Mouse (Mus musculus): ENCODE data around the gene Apoc1. TPM values are rescaled to one million over a fixed set of nuclear protein-coding genes. Genes with fewer than 3 reads are reported as not detected.

Gene Apoc1
- polyA plus RNA-seq, 1 experiment: 17.3 TPM

- Histone ChIP-seq H3K36me3 (ENCODE audit: control insufficient read depth, insufficient read depth, low read length) (no peaks in the 10 kb centered on the region), H3K4me3 (ENCODE audit: control insufficient read depth, low read depth, low read length) (no peak overlapping the region), H3K4me1 (ENCODE audit: control insufficient read depth, insufficient read depth, low read length) (no peaks in the 10 kb centered on the region), H3K27me3 (ENCODE audit: control insufficient read depth, insufficient read depth, low read length) (no peaks in the 10 kb centered on the region), H3K27ac (ENCODE audit: control insufficient read depth, insufficient read depth, low read depth, low read length) (no peak overlapping the region)
- TF ChIP-seq CTCF (IDR thresholded peaks at IDR 0.05; ENCODE audit: control insufficient read depth, insufficient read depth, insufficient replicate concordance, low read depth, low read length) (no peak), POLR2A (IDR thresholded peaks at IDR 0.05; ENCODE audit: control insufficient read depth, low read depth, low read length) (no peak)
Measured at GRCm38 (mm10) chr7:19726541-19726940, 34.1 kb upstream of the Apoc1 start.

- no peaks in the 10 kb centered on the region for H3K36me3 ChIP-seq (ENCODE audit: control insufficient read depth, insufficient read depth, low read length)
- no peak for TF ChIP-seq POLR2A (IDR thresholded peaks at IDR 0.05; ENCODE audit: control insufficient read depth, low read depth, low read length)
- no peak for TF ChIP-seq CTCF (IDR thresholded peaks at IDR 0.05; ENCODE audit: control insufficient read depth, insufficient read depth, insufficient replicate concordance, low read depth, low read length)
- H3K27me3 ChIP-seq (ENCODE audit: control insufficient read depth, insufficient read depth, low read length): no peaks in the 10 kb centered on the region
- H3K4me3 ChIP-seq (ENCODE audit: control insufficient read depth, low read depth, low read length): no peak overlapping the region
- no peaks in the 10 kb centered on the region for H3K4me1 ChIP-seq (ENCODE audit: control insufficient read depth, insufficient read depth, low read length)
- no peak overlapping the region for H3K27ac ChIP-seq (ENCODE audit: control insufficient read depth, insufficient read depth, low read depth, low read length)
Measured at GRCm38 (mm10) chr7:19724167-19724566, 31.7 kb upstream of the Apoc1 start.

GRCm38 (mm10) chr7:19722754-19723195 is 30.3 kb upstream of the Apoc1 start:
- no peak for TF ChIP-seq POLR2A (IDR thresholded peaks at IDR 0.05; ENCODE audit: control insufficient read depth, low read depth, low read length)
- Histone ChIP-seq H3K36me3 (ENCODE audit: control insufficient read depth, insufficient read depth, low read length) (no peaks in the 10 kb centered on the region), H3K4me1 (ENCODE audit: control insufficient read depth, insufficient read depth, low read length) (no peaks in the 10 kb centered on the region), H3K27me3 (ENCODE audit: control insufficient read depth, insufficient read depth, low read length) (no peaks in the 10 kb centered on the region), H3K27ac (ENCODE audit: control insufficient read depth, insufficient read depth, low read depth, low read length) (no peak overlapping the region), H3K4me3 (ENCODE audit: control insufficient read depth, low read depth, low read length) (no peak overlapping the region)

GRCm38 (mm10) chr7:19719200-19719599 is 26.7 kb upstream of the Apoc1 start:
- no peaks in the 10 kb centered on the region for H3K36me3 ChIP-seq (ENCODE audit: control insufficient read depth, insufficient read depth, low read length)

DNA sequence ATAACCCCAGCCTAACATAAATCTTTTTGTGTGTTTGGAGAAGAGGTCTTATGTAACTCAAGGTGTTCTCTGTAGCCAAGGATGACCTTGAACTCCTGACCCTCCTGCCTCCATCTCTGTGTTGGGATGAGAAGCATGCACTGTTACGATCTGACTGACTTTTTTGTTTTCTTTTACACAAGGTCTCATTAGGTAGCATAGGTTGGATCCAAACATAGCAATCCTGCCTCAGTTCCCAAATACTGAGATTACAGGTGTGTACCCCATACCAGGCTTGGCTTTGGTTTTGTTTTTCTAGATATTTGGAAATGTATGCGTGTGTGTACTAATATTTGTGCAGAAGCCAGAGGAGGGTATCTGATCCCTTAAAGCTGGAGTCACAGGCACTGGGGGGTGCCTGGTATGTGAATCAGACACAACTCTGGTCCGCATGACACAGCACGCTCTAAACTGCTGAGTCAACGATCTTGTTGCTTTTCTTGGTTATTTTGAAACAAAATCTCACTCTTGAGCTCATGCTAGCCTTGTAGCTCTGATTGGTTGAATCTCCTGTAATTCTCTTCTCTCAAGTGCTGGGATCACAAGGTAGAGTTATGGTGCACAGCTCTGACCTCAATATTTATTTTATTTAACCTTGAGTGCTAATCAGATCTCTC is 26.0 kb upstream of the Apoc1 start:
- no peaks in the 10 kb centered on the region for H3K27me3 ChIP-seq (ENCODE audit: control insufficient read depth, insufficient read depth, low read length)
- TF ChIP-seq CTCF (IDR thresholded peaks at IDR 0.05; ENCODE audit: control insufficient read depth, insufficient read depth, insufficient replicate concordance, low read depth, low read length) (no peak), POLR2A (IDR thresholded peaks at IDR 0.05; ENCODE audit: control insufficient read depth, low read depth, low read length) (no peak)
- no peaks in the 10 kb centered on the region for H3K36me3 ChIP-seq (ENCODE audit: control insufficient read depth, insufficient read depth, low read length)
- H3K4me3 ChIP-seq (ENCODE audit: control insufficient read depth, low read depth, low read length): no peak overlapping the region
- H3K4me1 ChIP-seq (ENCODE audit: control insufficient read depth, insufficient read depth, low read length): no peaks in the 10 kb centered on the region; the same call in none of the 2 replicates
- H3K27ac ChIP-seq (ENCODE audit: control insufficient read depth, insufficient read depth, low read depth, low read length): no peak overlapping the region

More at GRCm38 (mm10) chr7:19719200-19719599, 26.7 kb upstream of the Apoc1 start:
- TF ChIP-seq CTCF (IDR thresholded peaks at IDR 0.05; ENCODE audit: control insufficient read depth, insufficient read depth, insufficient replicate concordance, low read depth, low read length) (no peak), POLR2A (IDR thresholded peaks at IDR 0.05; ENCODE audit: control insufficient read depth, low read depth, low read length) (no peak)
- no peaks in the 10 kb centered on the region for H3K27me3 ChIP-seq (ENCODE audit: control insufficient read depth, insufficient read depth, low read length)
- no peak overlapping the region for H3K27ac ChIP-seq (ENCODE audit: control insufficient read depth, insufficient read depth, low read depth, low read length)
- H3K4me3 ChIP-seq (ENCODE audit: control insufficient read depth, low read depth, low read length): no peak overlapping the region
- no peaks in the 10 kb centered on the region; the same call in 1 of the 2 replicates for H3K4me1 ChIP-seq (ENCODE audit: control insufficient read depth, insufficient read depth, low read length)

DNA sequence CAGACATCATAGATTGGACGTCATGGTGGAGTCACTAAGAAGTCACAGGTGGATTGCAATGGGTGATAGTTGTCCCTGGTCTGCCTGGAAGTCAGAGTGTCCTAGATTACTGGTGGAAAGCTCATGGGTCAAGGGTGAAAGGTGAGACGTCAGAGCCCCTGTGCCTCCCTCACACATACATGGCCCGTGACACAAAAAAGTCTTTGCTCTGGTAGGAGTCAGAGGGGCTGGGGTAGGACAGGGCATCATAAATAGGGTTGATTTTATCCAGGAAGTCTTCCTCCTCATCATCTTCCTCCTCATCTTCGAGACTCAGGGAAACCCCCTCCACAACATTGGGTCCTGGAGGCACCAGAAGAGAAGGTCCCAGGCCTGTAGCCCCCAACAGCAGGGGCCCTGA is 24.9 kb upstream of the Apoc1 start:
- Histone ChIP-seq H3K27me3 (ENCODE audit: control insufficient read depth, insufficient read depth, low read length) (no peaks in the 10 kb centered on the region), H3K4me3 (ENCODE audit: control insufficient read depth, low read depth, low read length) (no peak overlapping the region), H3K36me3 (ENCODE audit: control insufficient read depth, insufficient read depth, low read length) (no peaks in the 10 kb centered on the region; the same call in 1 of the 2 replicates), H3K4me1 (ENCODE audit: control insufficient read depth, insufficient read depth, low read length) (no peaks in the 10 kb centered on the region; the same call in none of the 2 replicates), H3K27ac (ENCODE audit: control insufficient read depth, insufficient read depth, low read depth, low read length) (no peak overlapping the region)
- no peak for TF ChIP-seq POLR2A (IDR thresholded peaks at IDR 0.05; ENCODE audit: control insufficient read depth, low read depth, low read length)

GRCm38 (mm10) chr7:19716822-19717221 is 24.4 kb upstream of the Apoc1 start:
- Histone ChIP-seq H3K4me3 (ENCODE audit: control insufficient read depth, low read depth, low read length) (no peak overlapping the region), H3K4me1 (ENCODE audit: control insufficient read depth, insufficient read depth, low read length) (no peaks in the 10 kb centered on the region; the same call in none of the 2 replicates), H3K36me3 (ENCODE audit: control insufficient read depth, insufficient read depth, low read length) (no peaks in the 10 kb centered on the region; the same call in 1 of the 2 replicates), H3K27ac (ENCODE audit: control insufficient read depth, insufficient read depth, low read depth, low read length) (no peak overlapping the region), H3K27me3 (ENCODE audit: control insufficient read depth, insufficient read depth, low read length) (no peaks in the 10 kb centered on the region)
- TF ChIP-seq CTCF (IDR thresholded peaks at IDR 0.05; ENCODE audit: control insufficient read depth, insufficient read depth, insufficient replicate concordance, low read depth, low read length): no peak

All from testis, adult 2 months (tissue).